Mouse (Mus musculus): ENCODE data around the gene Tppp2. TPM values are rescaled to one million over a fixed set of nuclear protein-coding genes. Genes with fewer than 3 reads are reported as not detected.

Gene Tppp2
- polyA plus RNA-seq, 1 experiment from 2014 or later: not detected

DNA sequence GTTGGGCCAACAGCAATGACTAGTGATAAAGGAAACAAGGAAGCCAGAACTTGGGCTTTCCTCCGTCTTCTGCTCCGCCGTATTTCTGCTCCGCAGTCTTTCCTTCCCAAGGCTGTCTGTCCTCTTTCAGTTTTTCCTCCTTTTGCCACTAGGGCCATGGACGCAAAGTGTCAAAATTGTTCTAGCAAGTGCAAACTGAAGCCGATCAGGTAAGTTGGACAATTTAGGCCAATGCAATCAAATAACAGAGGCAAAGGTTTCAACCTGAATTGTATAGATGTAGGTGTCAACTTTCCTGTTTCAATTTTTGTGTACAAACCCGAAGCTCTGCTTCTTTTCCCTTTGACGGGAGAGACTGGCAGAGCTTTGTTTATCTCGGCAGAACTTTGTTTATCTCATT, 11.7 kb downstream of the Tppp2 start:
- no peak for ATAC-seq (ENCODE audit: low FRiP score, low read depth)
- WGBS: 52% methylated on average over 9 of the region's 9 CpGs
- H3K4me3 ChIP-seq: no peak overlapping the region
- no peak overlapping the region for H3K9ac ChIP-seq
- H3K36me3 ChIP-seq: no peaks in the 10 kb centered on the region
- no peaks in the 10 kb centered on the region for H3K27me3 ChIP-seq
- no peak overlapping the region for H3K27ac ChIP-seq
- H3K4me1 ChIP-seq: peaks cover 11% of the 10 kb centered on the region
- no peak overlapping the region for H3K4me2 ChIP-seq (replicated peaks)
- no peaks in the 10 kb centered on the region for H3K9me3 ChIP-seq

GRCm38 (mm10) chr14:51930824-51931223, 12.6 kb downstream of the Tppp2 start:
- Histone ChIP-seq H3K9me3 (0 out of 2 replicates have a peak, but pooled peaks cover 6% of the 10 kb centered on the region), H3K36me3 (no peaks in the 10 kb centered on the region), H3K27ac (no peak overlapping the region), H3K27me3 (no peaks in the 10 kb centered on the region), H3K9ac (no peak overlapping the region), H3K4me2 (replicated peaks) (no peak overlapping the region), H3K4me3 (no peak overlapping the region), H3K4me1 (peaks cover 11% of the 10 kb centered on the region)
- 32% methylated on average over 5 of the region's 5 CpGs for WGBS
- ATAC-seq (ENCODE audit: low FRiP score, low read depth): peak; percentile 81

GRCm38 (mm10) chr14:51932092-51933020, 14.1 kb downstream of the Tppp2 start:
- Histone ChIP-seq H3K27me3 (no peaks in the 10 kb centered on the region), H3K4me3 (no peak overlapping the region), H3K9ac (no peak overlapping the region; the same call in 1 of the 2 replicates), H3K27ac (0 out of 2 replicates have a peak overlapping the region, but pooled peaks have one; percentile 1), H3K4me1 (peaks cover 11% of the 10 kb centered on the region), H3K9me3 (0 out of 2 replicates have a peak, but pooled peaks cover 6% of the 10 kb centered on the region), H3K36me3 (no peaks in the 10 kb centered on the region), H3K4me2 (replicated peaks) (no peak overlapping the region)
- no peak for ATAC-seq (ENCODE audit: low FRiP score, low read depth)
- 55% methylated on average over 10 of the region's 10 CpGs for WGBS

GRCm38 (mm10) chr14:51939005-51939404, 20.8 kb downstream of the Tppp2 start:
- Histone ChIP-seq H3K9ac (no peak overlapping the region), H3K27ac (no peak overlapping the region), H3K36me3 (no peaks in the 10 kb centered on the region), H3K4me1 (peaks cover 15% of the 10 kb centered on the region), H3K4me2 (replicated peaks) (no peak overlapping the region), H3K9me3 (peaks cover 20% of the 10 kb centered on the region; the same call in 1 of the 2 replicates), H3K27me3 (no peaks in the 10 kb centered on the region), H3K4me3 (no peak overlapping the region)
- no peak for ATAC-seq (ENCODE audit: low FRiP score, low read depth)
- WGBS: 87% methylated on average over 9 of the region's 9 CpGs

DNA sequence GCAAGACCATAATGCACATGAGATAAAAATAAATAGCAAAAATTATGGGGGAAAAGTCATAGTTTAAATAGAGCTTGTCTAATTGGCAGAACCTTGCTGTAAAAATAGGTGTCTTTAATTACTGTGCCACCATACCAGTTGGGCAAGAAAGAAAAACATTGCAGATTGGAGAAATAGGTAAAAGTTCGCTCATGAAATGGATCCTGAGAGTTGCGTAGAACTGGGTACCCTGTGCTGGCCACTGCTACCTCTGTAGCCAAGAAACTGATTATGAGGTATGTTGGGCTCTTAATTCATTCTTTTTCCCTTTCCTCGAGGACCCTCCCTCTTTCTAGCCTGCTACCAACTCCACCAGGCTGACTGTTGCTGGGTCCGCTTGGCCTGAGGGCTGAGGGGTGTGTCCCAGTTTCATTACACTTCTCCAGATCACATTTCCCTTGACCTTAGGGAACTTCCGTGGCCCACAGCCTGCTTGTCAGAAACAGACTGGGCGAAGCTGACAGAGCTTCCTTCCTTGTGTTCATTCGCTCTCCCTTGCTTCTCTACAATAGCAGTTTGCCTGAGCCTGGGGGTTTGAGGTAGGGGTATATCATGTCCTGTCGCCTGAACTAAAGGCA, 22.8 kb downstream of the Tppp2 start:
- Histone ChIP-seq H3K4me3 (no peak overlapping the region), H3K27ac (no peak overlapping the region), H3K4me1 (peaks cover 15% of the 10 kb centered on the region), H3K9me3 (peaks cover 14% of the 10 kb centered on the region; the same call in 1 of the 2 replicates), H3K36me3 (no peaks in the 10 kb centered on the region), H3K27me3 (no peaks in the 10 kb centered on the region), H3K9ac (no peak overlapping the region), H3K4me2 (replicated peaks) (no peak overlapping the region)
- ATAC-seq (ENCODE audit: low FRiP score, low read depth): peak; percentile 54; the same call in 1 of the 2 replicates
- 33% methylated on average over 8 of the region's 8 CpGs for WGBS

DNA sequence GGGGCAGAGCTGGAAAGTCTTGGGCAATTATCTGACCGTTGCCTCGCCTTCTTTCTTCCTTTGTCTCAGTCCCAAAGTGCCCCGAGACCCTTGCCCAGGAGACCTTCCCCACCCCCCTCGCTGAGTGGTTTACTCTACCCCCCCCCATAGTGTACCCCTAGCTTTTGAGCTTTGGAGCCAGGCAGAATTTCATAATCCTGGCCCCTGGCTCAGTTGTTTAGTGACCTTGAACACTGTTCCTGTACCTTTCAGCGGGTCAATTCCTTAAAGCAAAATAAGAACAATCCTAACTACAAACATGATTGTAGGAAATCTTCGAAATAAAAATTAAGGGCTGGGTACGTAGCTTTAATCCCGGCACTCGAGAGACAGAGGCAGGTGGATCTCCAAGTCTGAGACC, 23.4 kb downstream of the Tppp2 start:
- Histone ChIP-seq H3K4me3 (no peak overlapping the region), H3K27me3 (no peaks in the 10 kb centered on the region), H3K27ac (no peak overlapping the region), H3K4me2 (replicated peaks) (no peak overlapping the region), H3K9me3 (peaks cover 14% of the 10 kb centered on the region; the same call in 1 of the 2 replicates), H3K36me3 (no peaks in the 10 kb centered on the region), H3K9ac (no peak overlapping the region), H3K4me1 (peaks cover 15% of the 10 kb centered on the region)
- 62% methylated on average over 9 of the region's 9 CpGs for WGBS
- no peak for ATAC-seq (ENCODE audit: low FRiP score, low read depth)

GRCm38 (mm10) chr14:51942236-51942635, 24.0 kb downstream of the Tppp2 start:
- Histone ChIP-seq H3K36me3 (no peaks in the 10 kb centered on the region), H3K27ac (no peak overlapping the region), H3K9me3 (peaks cover 14% of the 10 kb centered on the region; the same call in 1 of the 2 replicates), H3K4me2 (replicated peaks) (no peak overlapping the region), H3K27me3 (no peaks in the 10 kb centered on the region), H3K9ac (no peak overlapping the region), H3K4me1 (peaks cover 15% of the 10 kb centered on the region), H3K4me3 (no peak overlapping the region)
- 54% methylated on average over 7 of the region's 7 CpGs for WGBS
- ATAC-seq (ENCODE audit: low FRiP score, low read depth): no peak

DNA sequence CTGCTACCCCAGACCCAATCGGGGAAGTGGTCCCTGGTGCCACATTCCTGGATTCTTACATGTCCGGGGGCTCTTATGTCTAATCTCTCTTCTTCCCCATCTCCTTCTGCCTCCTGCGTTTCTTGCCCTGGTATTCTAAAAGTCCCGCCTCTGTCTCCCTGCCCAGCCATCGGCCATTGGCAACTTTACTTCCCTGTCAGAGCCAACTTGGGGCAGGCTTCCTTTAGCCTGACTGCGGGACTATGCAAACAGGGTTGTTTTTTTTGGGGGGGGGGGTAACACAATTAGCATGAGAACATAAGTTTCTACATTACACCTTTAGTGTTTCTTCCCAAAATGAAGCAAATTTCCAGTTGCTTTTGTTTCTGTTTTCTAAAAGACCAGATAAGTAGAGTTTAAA, 25.1 kb downstream of the Tppp2 start:
- Histone ChIP-seq H3K27me3 (no peaks in the 10 kb centered on the region), H3K9me3 (0 out of 2 replicates have a peak, but pooled peaks cover 4% of the 10 kb centered on the region), H3K27ac (no peak overlapping the region), H3K36me3 (no peaks in the 10 kb centered on the region), H3K4me3 (no peak overlapping the region), H3K4me2 (replicated peaks) (no peak overlapping the region), H3K4me1 (peaks cover 15% of the 10 kb centered on the region), H3K9ac (no peak overlapping the region)
- no peak for ATAC-seq (ENCODE audit: low FRiP score, low read depth)
- 80% methylated on average over 6 of the region's 6 CpGs for WGBS

DNA sequence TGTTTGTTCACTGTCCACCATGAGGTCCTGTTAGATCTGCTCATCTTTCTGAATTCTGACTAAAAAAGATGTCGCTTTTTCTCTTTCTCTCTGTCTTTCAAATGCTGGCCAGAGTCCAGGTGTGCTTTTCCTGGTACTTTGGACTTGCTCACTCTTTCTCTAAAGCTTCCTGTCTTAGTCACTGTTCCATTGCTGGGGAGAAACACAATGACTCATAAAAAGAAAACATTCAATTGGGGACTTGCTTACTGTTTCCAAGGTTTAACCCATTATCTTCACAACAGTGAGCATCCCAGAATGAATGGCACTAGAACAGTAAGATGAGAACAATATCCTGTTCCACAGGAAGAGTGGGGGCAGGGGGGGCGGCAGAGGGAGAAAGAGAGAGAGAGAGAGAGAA, 42.1 kb downstream of the Tppp2 start:
- no peak for ATAC-seq (ENCODE audit: low FRiP score, low read depth)
- Histone ChIP-seq H3K36me3 (no peaks in the 10 kb centered on the region), H3K4me2 (replicated peaks) (no peak overlapping the region), H3K9me3 (no peaks in the 10 kb centered on the region), H3K27me3 (no peaks in the 10 kb centered on the region), H3K4me3 (no peak overlapping the region), H3K4me1 (no peaks in the 10 kb centered on the region), H3K9ac (no peak overlapping the region), H3K27ac (no peak overlapping the region)
- 93% methylated on average over 2 of the region's 2 CpGs for WGBS

- no peak overlapping the region for H3K9ac ChIP-seq
- 75% methylated on average over 3 of the region's 3 CpGs for WGBS
Measured at GRCm38 (mm10) chr14:51967400-51967799, 49.2 kb downstream of the Tppp2 start.

More at GRCm38 (mm10) chr14:51967400-51967799, 49.2 kb downstream of the Tppp2 start:
- Histone ChIP-seq H3K4me1 (no peaks in the 10 kb centered on the region), H3K27ac (no peak overlapping the region), H3K4me3 (no peak overlapping the region), H3K4me2 (replicated peaks) (no peak overlapping the region), H3K36me3 (no peaks in the 10 kb centered on the region), H3K27me3 (no peaks in the 10 kb centered on the region), H3K9me3 (no peaks in the 10 kb centered on the region)
- no peak for ATAC-seq (ENCODE audit: low FRiP score, low read depth)

All from limb, embryonic 13.5 days (tissue).